Comparison of ENCODE assay signal across 13 mouse cellular contexts in genomic region chr16:84919649-84920308, GRCm38 (mm10).
DNase-seq lines count a peak whose midpoint lies in the region; ATAC-seq and TF ChIP-seq lines count a peak whose summit lies in the region.
"Had no signal": no experiment of that assay in that cellular context is flagged by ENCODE, and none has a peak within 500 bp of the region (broad histone marks: within the 10 kb centered on the region; RNA-seq: fewer than 3 reads in every experiment).

No protein-coding gene starts in this region.

- no peaks in the 10 kb centered on the region for H3K27me3 ChIP-seq in forebrain, embryonic 13.5 days
- H3K27me3 ChIP-seq in forebrain, embryonic 14.5 days (replicated peaks; ENCODE audit: control insufficient read depth, insufficient read depth, low read length): no peaks in the 10 kb centered on the region
- H3K27me3 ChIP-seq in limb, embryonic 15.5 days: no peaks in the 10 kb centered on the region
- H3K27me3 ChIP-seq in liver, postnatal 0 days (ENCODE audit: insufficient read depth, low read length): no peaks in the 10 kb centered on the region

- TF ChIP-seq CTCF in left cerebral cortex, adult 2 months (IDR thresholded peaks at IDR 0.05): no peak
- no peak for TF ChIP-seq CTCF in embryonic fibroblast, embryonic 13.5 days (IDR thresholded peaks at IDR 0.05; ENCODE audit: borderline replicate concordance, insufficient read depth, low read length)
- no peak for TF ChIP-seq CTCF in liver, postnatal 0 days (IDR thresholded peaks at IDR 0.05; ENCODE audit: low read depth)

- H3K36me3 ChIP-seq in forebrain, embryonic 13.5 days (ENCODE audit: poor library complexity, severe bottlenecking): no peaks in the 10 kb centered on the region
- H3K36me3 ChIP-seq in forebrain, embryonic 14.5 days (ENCODE audit: control insufficient read depth, insufficient read depth, low read length): no peaks in the 10 kb centered on the region
- H3K36me3 ChIP-seq in limb, embryonic 15.5 days: no peaks in the 10 kb centered on the region
- no peaks in the 10 kb centered on the region for H3K36me3 ChIP-seq in liver, postnatal 0 days (replicated peaks; ENCODE audit: insufficient read depth, low read length)

- H3K4me3 ChIP-seq in forebrain, embryonic 13.5 days: no peak overlapping the region
- H3K4me3 ChIP-seq in forebrain, embryonic 14.5 days (ENCODE audit: low read depth, low read length): no peak overlapping the region
- no peak overlapping the region for H3K4me3 ChIP-seq in left cerebral cortex, adult 2 months
- no peak overlapping the region for H3K4me3 ChIP-seq in embryonic fibroblast, embryonic 13.5 days (ENCODE audit: insufficient read depth, low read length)
- H3K4me3 ChIP-seq in limb, embryonic 15.5 days: no peak overlapping the region
- no peak overlapping the region for H3K4me3 ChIP-seq in liver, postnatal 0 days (ENCODE audit: low read depth, low read length)

- H3K9me3 ChIP-seq in forebrain, embryonic 13.5 days (replicated peaks): no peaks in the 10 kb centered on the region
- no peaks in the 10 kb centered on the region for H3K9me3 ChIP-seq in forebrain, embryonic 14.5 days (replicated peaks; ENCODE audit: control insufficient read depth, low read length)
- no peaks in the 10 kb centered on the region for H3K9me3 ChIP-seq in limb, embryonic 15.5 days
- H3K9me3 ChIP-seq in liver, postnatal 0 days (ENCODE audit: low read length): no peaks in the 10 kb centered on the region

- TF ChIP-seq EP300 in liver, postnatal 0 days (IDR thresholded peaks at IDR 0.05; ENCODE audit: low read depth): no peak

- DNase-seq in forebrain, embryonic 14.5 days (ENCODE audit: low spot score): no peak
- DNase-seq in left cerebral cortex, adult 18-20 months (ENCODE audit: low spot score in 2 of 2): peak; percentile 5 to 18
- DNase-seq in left cerebral cortex, adult 2 months (ENCODE audit: extremely low spot score in 1 of 2, low spot score in 2 of 2): no peak
- DNase-seq in liver, postnatal 0 days: no peak
- no peak for DNase-seq in cerebellum, postnatal 4 days (ENCODE audit: low spot score in 2 of 2)
- DNase-seq: gastrocnemius, postnatal 14 days; heart, postnatal 14 days; thymus, adult 2 months had no signal

- ATAC-seq in forebrain, embryonic 13.5 days: peak; percentile 27; the same call in 1 of the 2 replicates
- ATAC-seq in forebrain, embryonic 14.5 days: no peak
- ATAC-seq in limb, embryonic 15.5 days (ENCODE audit: insufficient number of reproducible peaks, low FRiP score, low TSS enrichment, low read depth): no peak
- ATAC-seq in liver, postnatal 0 days: no peak

- peaks cover 10% of the 10 kb centered on the region for H3K4me1 ChIP-seq in forebrain, embryonic 13.5 days
- H3K4me1 ChIP-seq in forebrain, embryonic 14.5 days (ENCODE audit: control insufficient read depth, insufficient read depth, low read length): no peaks in the 10 kb centered on the region; the same call in 1 of the 2 replicates
- H3K4me1 ChIP-seq in embryonic fibroblast, embryonic 13.5 days (ENCODE audit: control insufficient read depth, insufficient read depth, low read length): no peaks in the 10 kb centered on the region
- H3K4me1 ChIP-seq in limb, embryonic 15.5 days: peaks cover 12% of the 10 kb centered on the region; the same call in 1 of the 2 replicates
- no peaks in the 10 kb centered on the region for H3K4me1 ChIP-seq in liver, postnatal 0 days (ENCODE audit: insufficient read depth)

- no peak for TF ChIP-seq POLR2A in embryonic fibroblast, embryonic 13.5 days (IDR thresholded peaks at IDR 0.05; ENCODE audit: low read depth, low read length)

- no peak overlapping the region for H3K9ac ChIP-seq in forebrain, embryonic 13.5 days
- no peak overlapping the region for H3K9ac ChIP-seq in forebrain, embryonic 14.5 days (ENCODE audit: low read length)
- no peak overlapping the region for H3K9ac ChIP-seq in limb, embryonic 15.5 days
- H3K9ac ChIP-seq in liver, postnatal 0 days (replicated peaks): no peak overlapping the region

- WGBS in forebrain, embryonic 13.5 days: 49% methylated on average over 5 of the region's 5 CpGs
- 50% methylated on average over 5 of the region's 5 CpGs for WGBS in forebrain, embryonic 14.5 days
- 28% methylated on average over 5 of the region's 5 CpGs for WGBS in limb, embryonic 15.5 days
- 62% methylated on average over 5 of the region's 5 CpGs for whole genome bisulfite sequencing in liver, postnatal 0 days (ENCODE audit: insufficient replicate concordance)

- no peak overlapping the region for H3K4me2 ChIP-seq in forebrain, embryonic 13.5 days
- no peak overlapping the region for H3K4me2 ChIP-seq in forebrain, embryonic 14.5 days (ENCODE audit: low read length)
- no peak overlapping the region for H3K4me2 ChIP-seq in limb, embryonic 15.5 days
- H3K4me2 ChIP-seq in liver, postnatal 0 days (ENCODE audit: low read depth, low read length): no peak overlapping the region
- H3K4me2 ChIP-seq: liver, embryonic 11.5 days had no signal

- H3K27ac ChIP-seq in forebrain, embryonic 13.5 days: no peak overlapping the region; the same call in 1 of the 2 replicates
- H3K27ac ChIP-seq in forebrain, embryonic 14.5 days (ENCODE audit: low read depth, low read length): no peak overlapping the region
- H3K27ac ChIP-seq in left cerebral cortex, adult 2 months: no peak overlapping the region
- peak overlapping the region; percentile 44 for H3K27ac ChIP-seq in embryonic fibroblast, embryonic 13.5 days (ENCODE audit: insufficient read depth, low read length)
- H3K27ac ChIP-seq in limb, embryonic 15.5 days: peak overlapping the region; percentile 71
- no peak overlapping the region for H3K27ac ChIP-seq in liver, postnatal 0 days (ENCODE audit: low read depth)
- H3K27ac ChIP-seq: macrophage had no signal

- intact Hi-C loops in left cerebral cortex, adult 2 months (cut with DNase I): no loop called here

Comparison
In these comparisons a context has a peak if more than half of its experiments do, and no peak if none do; other contexts are left out.
1. DNase-seq: peak in left cerebral cortex, adult 18-20 months (2 of 2); none in forebrain, embryonic 14.5 days (single experiment), left cerebral cortex, adult 2 months (0 of 2), liver, postnatal 0 days (single experiment) and cerebellum, postnatal 4 days (0 of 2).
2. H3K27ac ChIP-seq: peak in embryonic fibroblast, embryonic 13.5 days (single experiment) and limb, embryonic 15.5 days (single experiment); none in forebrain, embryonic 13.5 days (single experiment), forebrain, embryonic 14.5 days (single experiment), left cerebral cortex, adult 2 months (single experiment) and liver, postnatal 0 days (single experiment).